18 mouse cellular contexts compared by ENCODE assay signal in the genomic region with DNA sequence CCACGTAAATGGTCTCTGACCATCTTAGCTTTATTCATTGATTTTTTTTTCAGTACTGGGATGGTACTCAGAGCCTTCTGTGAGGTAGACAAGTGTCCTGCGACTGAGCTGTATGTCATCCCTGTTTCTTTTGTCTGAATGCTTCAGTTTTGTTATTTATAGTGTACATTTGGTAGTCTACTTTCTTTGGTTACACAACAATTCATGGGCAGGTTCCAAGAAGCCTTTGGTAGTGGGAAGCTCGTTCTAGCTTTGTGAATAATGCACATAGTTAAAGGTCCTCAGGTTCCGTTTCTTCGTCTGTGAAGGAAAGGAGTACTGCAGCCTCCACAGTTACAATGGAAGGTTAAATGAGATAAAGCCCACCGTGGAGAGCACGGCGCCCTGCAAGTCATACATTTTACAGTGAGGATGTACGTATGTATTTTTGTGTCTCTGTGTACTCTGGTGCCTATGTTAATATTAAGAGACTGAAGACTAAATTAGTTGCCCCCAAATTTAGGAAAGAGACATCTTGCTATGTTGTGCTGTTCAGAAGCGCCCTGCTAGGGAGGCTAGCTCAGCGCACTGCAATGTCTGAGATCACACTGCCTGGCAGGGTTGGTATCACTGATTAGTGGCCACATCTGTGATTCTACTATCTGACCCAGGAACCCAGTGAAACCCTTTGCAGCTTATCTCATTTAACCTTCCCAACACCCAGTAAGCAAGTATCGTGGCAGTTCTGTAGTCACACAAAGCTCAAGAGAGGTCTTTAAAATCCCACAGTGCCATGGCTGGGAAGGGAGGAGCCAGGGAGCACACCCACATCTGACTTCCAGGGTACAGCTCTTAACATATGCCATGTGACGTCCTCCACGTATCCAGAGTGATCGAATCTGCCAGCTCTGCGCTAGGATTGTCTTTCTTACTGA. TPM values are rescaled to one million over a fixed set of nuclear protein-coding genes. Genes with fewer than 3 reads are reported as not detected.
DNase-seq lines count a peak whose midpoint lies in the region; ATAC-seq lines count a peak whose summit lies in the region.
"Had no signal": no experiment of that assay in that cellular context is flagged by ENCODE, and none has a peak within 500 bp of the region (broad histone marks: within the 10 kb centered on the region; RNA-seq: fewer than 3 reads in every experiment).

No protein-coding gene starts in this region.

- H3K4me1 ChIP-seq in heart, embryonic 12.5 days (replicated peaks) = no peaks in the 10 kb centered on the region
- H3K4me1 ChIP-seq in liver, embryonic 11.5 days (replicated peaks; ENCODE audit: control insufficient read depth, insufficient read depth, low read length) = peaks cover 5% of the 10 kb centered on the region; the same call in 1 of the 2 replicates
- peaks cover 4% of the 10 kb centered on the region for H3K4me1 ChIP-seq in embryonic facial prominence, embryonic 10.5 days
- H3K4me1 ChIP-seq: embryonic facial prominence, embryonic 12.5 days; forebrain, embryonic 12.5 days; kidney, embryonic 15.5 days had no signal

- no peak overlapping the region for H3K4me2 ChIP-seq in heart, embryonic 12.5 days
- peak overlapping the region; percentile 47 for H3K4me2 ChIP-seq in liver, embryonic 11.5 days
- H3K4me2 ChIP-seq: embryonic facial prominence, embryonic 12.5 days; forebrain, embryonic 12.5 days; kidney, embryonic 15.5 days; midbrain, embryonic 11.5 days had no signal

- H3K9ac ChIP-seq in heart, embryonic 12.5 days = no peak overlapping the region
- 0 out of 2 replicates have a peak overlapping the region, but pooled peaks have one; percentile 37 for H3K9ac ChIP-seq in liver, embryonic 11.5 days (ENCODE audit: low read depth, low read length)
- H3K9ac ChIP-seq: embryonic facial prominence, embryonic 12.5 days; forebrain, embryonic 12.5 days; kidney, embryonic 15.5 days had no signal

- H3K9me3 ChIP-seq in heart, embryonic 12.5 days (replicated peaks) = no peaks in the 10 kb centered on the region
- H3K9me3 ChIP-seq in liver, embryonic 11.5 days (ENCODE audit: control insufficient read depth, low read length) = no peaks in the 10 kb centered on the region
- H3K9me3 ChIP-seq in embryonic facial prominence, embryonic 10.5 days = no peaks in the 10 kb centered on the region
- H3K9me3 ChIP-seq: embryonic facial prominence, embryonic 12.5 days; forebrain, embryonic 12.5 days; heart, embryonic 10.5 days; kidney, embryonic 15.5 days had no signal

- WGBS in heart, embryonic 12.5 days = 80% methylated on average over 16 of the region's 16 CpGs
- 62% methylated on average over 16 of the region's 16 CpGs for WGBS in liver, embryonic 11.5 days
- WGBS in embryonic facial prominence, embryonic 10.5 days = 91% methylated on average over 16 of the region's 16 CpGs

- no peak overlapping the region for H3K27ac ChIP-seq in heart, embryonic 12.5 days (ENCODE audit: poor library complexity, severe bottlenecking)
- H3K27ac ChIP-seq in liver, embryonic 11.5 days (ENCODE audit: low read depth, low read length) = peak overlapping the region; percentile 63
- no peak overlapping the region for H3K27ac ChIP-seq in embryonic facial prominence, embryonic 10.5 days (replicated peaks)
- H3K27ac ChIP-seq: embryonic facial prominence, embryonic 12.5 days; forebrain, embryonic 12.5 days; heart, embryonic 10.5 days; kidney, embryonic 15.5 days had no signal

- peaks cover 26% of the 10 kb centered on the region for H3K36me3 ChIP-seq in heart, embryonic 12.5 days
- no peaks in the 10 kb centered on the region for H3K36me3 ChIP-seq in liver, embryonic 11.5 days (ENCODE audit: control insufficient read depth, insufficient read depth, low read length)
- no peaks in the 10 kb centered on the region for H3K36me3 ChIP-seq in embryonic facial prominence, embryonic 10.5 days (replicated peaks)

- peak; percentile 72 for DNase-seq in heart, adult 11 months
- DNase-seq in c-Kit-positive CD71-positive TER-119-negative erythroid progenitor cells, embryonic 14.5 days (ENCODE audit: low read depth) = peak; percentile 73
- no peak for DNase-seq in liver, embryonic 11.5 days (ENCODE audit: low spot score)
- no peak for DNase-seq in embryonic facial prominence, embryonic 10.5 days (ENCODE audit: low spot score)
- DNase-seq in urinary bladder, postnatal 10 days (ENCODE audit: low spot score) = no peak
- DNase-seq in layer of hippocampus, adult 11-12 months (ENCODE audit: low spot score) = no peak
- DNase-seq: adrenal gland, adult 2 months; cerebellum, postnatal 25 days; heart, postnatal 36 days; lung, postnatal 10 days; right cerebral cortex, postnatal 14 days had no signal

- H3K27me3 ChIP-seq in heart, embryonic 12.5 days (replicated peaks) = no peaks in the 10 kb centered on the region
- H3K27me3 ChIP-seq in liver, embryonic 11.5 days (replicated peaks; ENCODE audit: control insufficient read depth, insufficient read depth, low read length) = no peaks in the 10 kb centered on the region
- H3K27me3 ChIP-seq in embryonic facial prominence, embryonic 10.5 days (replicated peaks; ENCODE audit: low read depth, poor library complexity, severe bottlenecking) = no peaks in the 10 kb centered on the region
- H3K27me3 ChIP-seq: embryonic facial prominence, embryonic 12.5 days; forebrain, embryonic 12.5 days; kidney, embryonic 15.5 days had no signal

- no peak for ATAC-seq in heart, embryonic 12.5 days (ENCODE audit: insufficient number of reproducible peaks, low FRiP score)
- ATAC-seq in liver, embryonic 11.5 days (replicated peaks; ENCODE audit: low FRiP score) = peak; percentile 99
- ATAC-seq in megakaryocyte-erythroid progenitor cell, adult 5-6 weeks (replicated peaks; ENCODE audit: low FRiP score, low TSS enrichment, poor library complexity, severe bottlenecking) = peak; percentile 98

- H3K4me3 ChIP-seq in heart, embryonic 12.5 days = no peak overlapping the region
- no peak overlapping the region for H3K4me3 ChIP-seq in liver, embryonic 11.5 days (ENCODE audit: low read depth, low read length)
- no peak overlapping the region for H3K4me3 ChIP-seq in embryonic facial prominence, embryonic 10.5 days
- H3K4me3 ChIP-seq: embryonic facial prominence, embryonic 12.5 days; forebrain, embryonic 12.5 days; heart, embryonic 10.5 days; kidney, embryonic 15.5 days had no signal

RNA-seq across cellular contexts. Expression of gene Cenpo, which starts 18.9 kb away (rescaled TPM):
- polyA plus RNA-seq in heart, embryonic 12.5 days (2016; fragmentation: Nextera tagmentation; extraction: Ambion mirVana) = 8.3 and 8.5 TPM in 2 replicates
- polyA plus RNA-seq in liver, embryonic 11.5 days (2014; fragmentation: Nextera tagmentation; extraction: Ambion mirVana) = 20.6 and 24.4 TPM in 2 replicates
- 35.5 and 46.3 TPM in 2 replicates for total RNA-seq in megakaryocyte-erythroid progenitor cell, adult 5-6 weeks (2014; fragmentation: Nextera tagmentation)
- total RNA-seq in megakaryocyte-erythroid progenitor cell, adult 5-6 weeks (2017) = 42.7 and 49.9 TPM in 2 replicates
- 22.8 and 23.5 TPM in 2 replicates for polyA plus RNA-seq in embryonic facial prominence, embryonic 10.5 days (2016; fragmentation: Nextera tagmentation; extraction: Ambion mirVana)

RNA-seq across cellular contexts. Expression of gene Ptrhd1, which starts 19.2 kb away (rescaled TPM):
- 7.1 and 7.2 TPM in 2 replicates for polyA plus RNA-seq in heart, embryonic 12.5 days (2016; fragmentation: Nextera tagmentation; extraction: Ambion mirVana)
- 5.5 and 6.0 TPM in 2 replicates for polyA plus RNA-seq in liver, embryonic 11.5 days (2014; fragmentation: Nextera tagmentation; extraction: Ambion mirVana)
- total RNA-seq in megakaryocyte-erythroid progenitor cell, adult 5-6 weeks (2014; fragmentation: Nextera tagmentation) = 2.1 and 3.9 TPM in 2 replicates
- total RNA-seq in megakaryocyte-erythroid progenitor cell, adult 5-6 weeks (2017) = 2.7 and 3.5 TPM in 2 replicates
- polyA plus RNA-seq in embryonic facial prominence, embryonic 10.5 days (2016; fragmentation: Nextera tagmentation; extraction: Ambion mirVana) = 5.9 and 6.0 TPM in 2 replicates

Comparison
In these comparisons a context has a peak if more than half of its experiments do, and no peak if none do; other contexts are left out.
1. DNase-seq: peak in heart, adult 11 months (single experiment) and c-Kit-positive CD71-positive TER-119-negative erythroid progenitor cells, embryonic 14.5 days (single experiment); none in liver, embryonic 11.5 days (single experiment), embryonic facial prominence, embryonic 10.5 days (single experiment), urinary bladder, postnatal 10 days (single experiment) and layer of hippocampus, adult 11-12 months (single experiment).